Mouse (Mus musculus): ENCODE results near the gene Ric8b. TPM values are rescaled to one million over a fixed set of nuclear protein-coding genes. Genes with fewer than 3 reads are reported as not detected.

The Ric8b gene
- polyA plus RNA-seq, 1 experiment from 2014 or later = 52.5 TPM

DNA sequence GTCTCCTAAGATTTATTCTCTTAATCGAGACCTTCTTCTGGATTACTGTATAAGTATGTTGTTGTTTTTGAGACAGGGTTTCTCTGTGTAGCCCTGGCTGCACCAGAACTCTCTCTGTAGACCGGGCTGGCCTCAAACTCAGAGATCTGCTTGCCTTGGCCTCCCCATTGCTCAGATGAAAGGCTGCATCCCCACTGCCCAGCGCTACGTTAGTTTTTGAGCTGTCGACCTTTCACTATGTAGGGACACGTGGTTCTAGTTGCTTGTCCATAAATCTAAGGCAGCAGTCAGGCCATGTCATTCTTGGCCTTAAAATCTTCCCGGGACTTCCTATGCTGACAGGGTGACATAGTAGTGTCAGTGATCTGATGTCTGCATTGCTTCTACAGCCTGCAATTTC is 8.9 kb downstream of the Ric8b start:
- Histone ChIP-seq H3K4me1 (ENCODE audit: control insufficient read depth, insufficient read depth, low read length) (no peaks in the 10 kb centered on the region), H3K9ac (replicated peaks; ENCODE audit: low read depth, low read length) (no peak overlapping the region), H3K36me3 (ENCODE audit: control insufficient read depth, insufficient read depth, low read length) (no peaks in the 10 kb centered on the region), H3K4me3 (ENCODE audit: low read depth, low read length) (no peak overlapping the region), H3K27me3 (ENCODE audit: control insufficient read depth, insufficient read depth, low read length) (no peaks in the 10 kb centered on the region), H3K27ac (ENCODE audit: low read depth, low read length) (no peak overlapping the region), H3K4me2 (ENCODE audit: low read depth, low read length) (no peak overlapping the region), H3K9me3 (ENCODE audit: control insufficient read depth, low read length) (no peaks in the 10 kb centered on the region)
- ATAC-seq (ENCODE audit: low read depth) = no peak
- WGBS = 62% methylated on average over 7 of the region's 7 CpGs

DNA sequence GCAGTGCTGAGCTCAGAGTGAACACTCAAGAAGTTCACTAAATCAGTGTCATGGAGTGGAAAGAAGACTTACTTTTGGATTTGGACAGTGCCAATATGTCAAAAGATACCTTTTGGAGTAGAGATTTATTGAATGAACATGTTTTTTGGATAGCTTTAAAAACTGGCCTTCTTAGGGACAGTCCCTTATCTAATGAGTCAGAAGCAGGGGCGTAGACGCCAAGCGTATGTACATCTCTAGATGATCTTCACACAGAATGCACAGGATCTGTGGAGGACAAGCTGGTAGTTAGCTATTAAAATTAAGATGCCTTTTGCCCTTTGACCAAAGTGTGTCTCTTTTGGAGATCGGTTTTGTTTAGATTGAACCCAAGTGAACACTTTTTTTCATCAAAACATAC is 9.5 kb downstream of the Ric8b start:
- H3K4me1 ChIP-seq (ENCODE audit: control insufficient read depth, insufficient read depth, low read length) = no peaks in the 10 kb centered on the region
- WGBS = 97% methylated on average over 4 of the region's 4 CpGs
- no peaks in the 10 kb centered on the region for H3K27me3 ChIP-seq (ENCODE audit: control insufficient read depth, insufficient read depth, low read length)

DNA sequence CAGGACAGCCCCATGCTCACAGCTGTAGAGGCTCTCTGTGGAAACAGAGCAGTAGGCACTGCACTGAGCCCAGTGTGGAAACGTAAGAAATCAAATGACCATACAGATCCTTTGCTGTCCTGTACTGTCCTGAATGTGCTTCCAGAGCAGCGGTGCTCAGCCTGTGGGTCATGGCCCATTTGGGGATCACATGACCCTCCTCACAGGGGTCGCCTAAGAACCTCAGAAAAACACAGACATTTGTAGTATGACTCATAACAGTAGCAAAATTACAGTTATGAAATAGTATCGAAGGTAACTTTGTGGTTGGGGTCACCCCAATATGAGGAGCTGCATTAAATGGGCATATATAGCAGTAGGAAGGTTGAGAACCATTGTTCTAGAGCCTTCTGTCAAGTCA is 11.0 kb downstream of the Ric8b start:
- H3K9ac ChIP-seq (replicated peaks; ENCODE audit: low read depth, low read length) = no peak overlapping the region
- H3K27ac ChIP-seq (ENCODE audit: low read depth, low read length) = no peak overlapping the region
- ATAC-seq (ENCODE audit: low read depth) = no peak
- H3K4me1 ChIP-seq (ENCODE audit: control insufficient read depth, insufficient read depth, low read length) = no peaks in the 10 kb centered on the region
- H3K27me3 ChIP-seq (ENCODE audit: control insufficient read depth, insufficient read depth, low read length) = no peaks in the 10 kb centered on the region
- no peak overlapping the region for H3K4me2 ChIP-seq (ENCODE audit: low read depth, low read length)
- WGBS = 72% methylated on average over 4 of the region's 4 CpGs
- no peak overlapping the region for H3K4me3 ChIP-seq (ENCODE audit: low read depth, low read length)
- no peaks in the 10 kb centered on the region for H3K36me3 ChIP-seq (ENCODE audit: control insufficient read depth, insufficient read depth, low read length)
- no peaks in the 10 kb centered on the region for H3K9me3 ChIP-seq (ENCODE audit: control insufficient read depth, low read length)

More for the DNA sequence above, 9.5 kb downstream of the Ric8b start:
- no peak for ATAC-seq (ENCODE audit: low read depth)
- Histone ChIP-seq H3K9ac (replicated peaks; ENCODE audit: low read depth, low read length) (no peak overlapping the region), H3K36me3 (ENCODE audit: control insufficient read depth, insufficient read depth, low read length) (no peaks in the 10 kb centered on the region), H3K4me3 (ENCODE audit: low read depth, low read length) (no peak overlapping the region), H3K9me3 (ENCODE audit: control insufficient read depth, low read length) (no peaks in the 10 kb centered on the region), H3K27ac (ENCODE audit: low read depth, low read length) (no peak overlapping the region), H3K4me2 (ENCODE audit: low read depth, low read length) (no peak overlapping the region)

DNA sequence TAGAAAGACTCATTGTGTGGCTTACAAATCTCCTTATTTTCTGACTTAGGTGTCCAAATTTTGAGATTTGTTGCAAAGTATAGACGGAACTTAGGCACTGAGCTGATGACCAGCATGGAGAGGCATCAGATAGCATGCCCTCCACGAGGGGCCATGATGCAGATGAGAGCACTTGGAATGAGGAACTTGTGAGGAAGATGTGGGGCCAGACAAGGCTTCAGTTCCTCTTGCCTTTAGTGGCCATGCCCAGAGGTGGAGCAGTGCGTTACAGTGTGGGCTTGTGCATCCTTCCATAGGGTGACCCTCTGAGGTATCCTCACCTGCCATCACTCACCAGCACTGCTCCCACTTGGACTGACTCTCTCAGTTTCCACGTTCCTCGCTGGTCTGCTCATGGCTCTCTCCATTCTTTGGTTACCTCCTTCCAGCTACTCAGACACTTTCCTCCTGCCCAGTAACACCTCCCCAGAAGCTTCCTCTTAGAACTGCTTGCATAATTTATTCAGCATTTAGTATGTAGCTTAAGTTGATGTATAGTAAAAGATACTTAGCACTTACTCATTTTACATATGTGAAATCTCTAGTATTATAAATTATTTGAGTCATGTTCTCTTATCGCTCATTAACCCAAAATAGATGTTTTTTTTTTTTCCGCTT is 18.3 kb downstream of the Ric8b start:
- H3K36me3 ChIP-seq (ENCODE audit: control insufficient read depth, insufficient read depth, low read length) = no peaks in the 10 kb centered on the region
- 0 out of 2 replicates have a peak, but pooled peaks cover 2% of the 10 kb centered on the region for H3K4me1 ChIP-seq (ENCODE audit: control insufficient read depth, insufficient read depth, low read length)
- 86% methylated on average over 7 of the region's 7 CpGs for whole genome bisulfite sequencing
- H3K27ac ChIP-seq (ENCODE audit: low read depth, low read length) = no peak overlapping the region
- no peak overlapping the region for H3K4me3 ChIP-seq (ENCODE audit: low read depth, low read length)
- no peaks in the 10 kb centered on the region for H3K9me3 ChIP-seq (ENCODE audit: control insufficient read depth, low read length)
- no peak for ATAC-seq (ENCODE audit: low read depth)
- no peak overlapping the region for H3K9ac ChIP-seq (replicated peaks; ENCODE audit: low read depth, low read length)
- H3K27me3 ChIP-seq (ENCODE audit: control insufficient read depth, insufficient read depth, low read length) = no peaks in the 10 kb centered on the region
- no peak overlapping the region for H3K4me2 ChIP-seq (ENCODE audit: low read depth, low read length)

DNA sequence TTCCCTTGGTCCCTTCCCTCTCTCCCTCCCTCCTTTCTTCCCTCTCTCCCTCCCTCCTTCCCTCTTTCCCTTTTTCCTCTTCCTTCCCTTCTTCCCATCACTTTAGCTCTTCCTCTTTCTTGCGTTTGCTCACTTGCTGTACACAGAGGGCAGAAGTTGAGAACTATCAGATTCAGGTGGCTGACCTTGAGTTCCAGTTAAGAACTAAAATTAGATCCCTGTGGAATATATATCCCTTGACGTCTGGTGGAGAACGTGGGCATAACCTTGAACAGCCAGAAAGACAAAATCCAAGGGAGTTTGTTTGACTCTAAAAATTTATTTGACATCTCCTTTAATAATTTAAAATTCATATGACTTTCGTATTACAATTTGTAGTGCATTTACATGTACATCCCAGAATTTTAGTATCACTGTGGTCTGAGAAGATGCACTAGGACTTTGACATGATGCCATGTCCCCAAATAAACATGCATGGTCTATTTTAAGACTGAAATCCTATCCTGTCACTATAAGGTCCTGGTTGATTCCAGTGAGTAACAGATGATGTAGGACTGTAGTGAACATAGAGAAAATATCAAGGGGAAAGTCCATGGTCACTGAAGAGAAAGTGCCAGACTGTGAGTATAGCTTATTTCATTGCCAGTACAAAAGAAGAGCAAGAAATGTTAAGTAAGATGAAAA is 19.6 kb downstream of the Ric8b start:
- Histone ChIP-seq H3K9me3 (ENCODE audit: control insufficient read depth, low read length) (no peaks in the 10 kb centered on the region), H3K27ac (ENCODE audit: low read depth, low read length) (no peak overlapping the region), H3K4me2 (ENCODE audit: low read depth, low read length) (no peak overlapping the region), H3K4me1 (ENCODE audit: control insufficient read depth, insufficient read depth, low read length) (0 out of 2 replicates have a peak, but pooled peaks cover 2% of the 10 kb centered on the region), H3K36me3 (ENCODE audit: control insufficient read depth, insufficient read depth, low read length) (no peaks in the 10 kb centered on the region), H3K27me3 (ENCODE audit: control insufficient read depth, insufficient read depth, low read length) (no peaks in the 10 kb centered on the region), H3K4me3 (ENCODE audit: low read depth, low read length) (no peak overlapping the region), H3K9ac (replicated peaks; ENCODE audit: low read depth, low read length) (no peak overlapping the region)
- ATAC-seq (ENCODE audit: low read depth) = no peak
- 85% methylated on average over 4 of the region's 4 CpGs for WGBS

DNA sequence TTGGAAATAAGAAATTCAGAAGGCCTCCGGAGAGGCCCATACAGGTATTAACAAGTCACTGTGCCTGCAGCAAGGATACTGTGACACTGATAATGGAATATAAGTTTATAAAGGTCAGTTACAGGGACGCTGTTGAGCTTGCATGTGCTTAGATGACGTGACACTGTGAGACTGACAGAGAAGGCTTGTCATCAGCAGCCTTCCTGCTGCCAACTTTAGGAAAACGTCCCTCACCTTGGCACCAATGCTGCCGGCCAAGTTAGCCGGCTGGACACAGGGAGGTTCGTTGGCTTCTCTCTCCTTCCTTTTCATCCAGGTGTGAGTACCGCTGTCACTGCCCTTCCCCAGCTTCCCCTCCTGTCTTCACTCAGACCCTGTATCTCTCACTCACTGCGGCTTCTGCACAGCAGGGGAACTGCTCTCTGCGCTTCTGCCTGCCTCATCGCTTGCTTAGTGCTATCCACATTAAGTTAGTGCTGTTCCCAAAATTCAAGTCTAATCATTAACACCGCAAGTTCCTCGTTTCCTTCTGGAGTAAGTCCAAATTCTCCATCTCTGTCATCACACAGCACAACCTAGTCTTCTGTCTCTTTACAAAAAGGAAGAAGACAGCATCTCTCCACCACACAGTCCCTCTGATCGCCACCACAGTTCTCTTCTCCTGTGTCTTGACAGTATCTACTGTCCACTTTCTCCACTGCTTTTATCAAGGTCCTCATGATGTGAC is 20.8 kb downstream of the Ric8b start:
- H3K4me3 ChIP-seq (ENCODE audit: low read depth, low read length) = no peak overlapping the region
- H3K9ac ChIP-seq (replicated peaks; ENCODE audit: low read depth, low read length) = no peak overlapping the region
- WGBS = 81% methylated on average over 14 of the region's 14 CpGs
- 0 out of 2 replicates have a peak, but pooled peaks cover 2% of the 10 kb centered on the region for H3K4me1 ChIP-seq (ENCODE audit: control insufficient read depth, insufficient read depth, low read length)
- H3K9me3 ChIP-seq (ENCODE audit: control insufficient read depth, low read length) = no peaks in the 10 kb centered on the region
- ATAC-seq (ENCODE audit: low read depth) = no peak
- H3K36me3 ChIP-seq (ENCODE audit: control insufficient read depth, insufficient read depth, low read length) = no peaks in the 10 kb centered on the region
- no peak overlapping the region for H3K4me2 ChIP-seq (ENCODE audit: low read depth, low read length)
- H3K27me3 ChIP-seq (ENCODE audit: control insufficient read depth, insufficient read depth, low read length) = no peaks in the 10 kb centered on the region
- H3K27ac ChIP-seq (ENCODE audit: low read depth, low read length) = no peak overlapping the region

DNA sequence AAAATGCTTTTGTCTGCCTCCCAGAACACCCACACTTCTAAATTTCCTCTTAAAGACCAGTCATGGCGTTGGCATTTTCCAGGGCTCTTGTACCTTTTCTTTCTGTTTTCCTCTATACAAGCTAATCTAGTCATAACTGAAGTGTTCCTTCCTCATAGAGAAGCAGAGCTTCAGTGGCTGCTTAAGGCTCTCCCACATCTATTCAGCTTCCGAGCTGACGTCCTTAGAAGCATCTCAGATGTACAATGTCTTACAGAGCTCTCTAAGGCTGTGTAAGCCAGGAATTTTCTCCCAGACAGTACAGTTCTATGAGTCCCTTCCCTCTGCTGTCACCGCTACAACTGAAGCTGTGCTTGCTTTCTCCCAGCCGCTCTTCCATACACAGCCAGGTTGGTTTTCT is 21.5 kb downstream of the Ric8b start:
- WGBS = 87% methylated on average over 5 of the region's 5 CpGs

DNA sequence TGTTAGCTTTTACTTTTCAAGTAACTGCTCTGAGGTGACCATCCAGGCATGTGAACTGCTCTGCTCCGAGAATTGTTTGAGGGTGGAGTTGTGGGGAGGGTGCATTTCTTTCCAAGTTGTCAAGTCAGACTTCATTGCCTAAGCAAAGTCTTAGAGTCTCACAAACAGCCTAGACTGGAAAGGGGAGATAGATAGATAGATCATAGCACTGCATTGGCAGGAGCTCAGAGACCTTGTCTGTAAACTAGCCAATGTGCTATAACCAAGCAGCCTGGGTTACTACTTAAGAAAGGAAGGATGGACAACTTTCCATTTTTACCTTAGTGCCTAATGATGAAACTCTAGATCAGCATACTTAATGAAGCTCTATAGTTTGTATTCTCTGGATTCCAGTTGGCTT is 22.9 kb downstream of the Ric8b start:
- no peaks in the 10 kb centered on the region for H3K27me3 ChIP-seq (ENCODE audit: control insufficient read depth, insufficient read depth, low read length)
- no peaks in the 10 kb centered on the region for H3K36me3 ChIP-seq (ENCODE audit: control insufficient read depth, insufficient read depth, low read length)
- no peaks in the 10 kb centered on the region for H3K9me3 ChIP-seq (ENCODE audit: control insufficient read depth, low read length)
- WGBS = 94% methylated on average over 1 of the region's 1 CpGs
- no peak overlapping the region for H3K9ac ChIP-seq (replicated peaks; ENCODE audit: low read depth, low read length)
- no peak overlapping the region for H3K4me2 ChIP-seq (ENCODE audit: low read depth, low read length)
- H3K4me1 ChIP-seq (ENCODE audit: control insufficient read depth, insufficient read depth, low read length) = 0 out of 2 replicates have a peak, but pooled peaks cover 2% of the 10 kb centered on the region
- no peak overlapping the region for H3K4me3 ChIP-seq (ENCODE audit: low read depth, low read length)
- H3K27ac ChIP-seq (ENCODE audit: low read depth, low read length) = no peak overlapping the region
- no peak for ATAC-seq (ENCODE audit: low read depth)

More for the DNA sequence above, 21.5 kb downstream of the Ric8b start:
- H3K36me3 ChIP-seq (ENCODE audit: control insufficient read depth, insufficient read depth, low read length) = no peaks in the 10 kb centered on the region
- 0 out of 2 replicates have a peak, but pooled peaks cover 2% of the 10 kb centered on the region for H3K4me1 ChIP-seq (ENCODE audit: control insufficient read depth, insufficient read depth, low read length)
- ATAC-seq (ENCODE audit: low read depth) = no peak
- H3K4me3 ChIP-seq (ENCODE audit: low read depth, low read length) = no peak overlapping the region
- H3K9me3 ChIP-seq (ENCODE audit: control insufficient read depth, low read length) = no peaks in the 10 kb centered on the region
- no peak overlapping the region for H3K9ac ChIP-seq (replicated peaks; ENCODE audit: low read depth, low read length)
- no peaks in the 10 kb centered on the region for H3K27me3 ChIP-seq (ENCODE audit: control insufficient read depth, insufficient read depth, low read length)
- H3K4me2 ChIP-seq (ENCODE audit: low read depth, low read length) = no peak overlapping the region
- no peak overlapping the region for H3K27ac ChIP-seq (ENCODE audit: low read depth, low read length)

DNA sequence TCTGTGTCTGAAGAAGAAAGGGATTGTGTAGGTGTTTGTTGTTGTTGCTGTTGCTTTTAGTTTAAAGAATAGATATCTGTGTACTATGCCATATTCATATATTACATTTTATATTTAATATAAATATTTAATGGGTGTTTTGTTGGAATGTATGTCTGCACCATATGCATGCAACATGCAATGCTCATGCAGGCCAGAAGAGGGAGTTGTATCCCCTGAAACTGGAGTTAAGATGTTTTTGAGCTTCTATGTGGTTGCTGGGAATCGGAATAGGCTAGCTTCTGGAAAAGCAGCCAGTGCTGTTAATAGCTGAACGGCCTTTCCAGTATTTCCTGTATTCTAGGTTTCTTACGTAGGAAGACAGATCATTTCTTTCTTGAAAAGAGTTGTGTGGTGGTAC is 28.3 kb downstream of the Ric8b start:
- H3K4me3 ChIP-seq (ENCODE audit: low read depth, low read length) = no peak overlapping the region
- H3K9ac ChIP-seq (replicated peaks; ENCODE audit: low read depth, low read length) = no peak overlapping the region
- H3K36me3 ChIP-seq (ENCODE audit: control insufficient read depth, insufficient read depth, low read length) = peaks cover 14% of the 10 kb centered on the region
- no peaks in the 10 kb centered on the region for H3K27me3 ChIP-seq (ENCODE audit: control insufficient read depth, insufficient read depth, low read length)
- no peak overlapping the region for H3K4me2 ChIP-seq (ENCODE audit: low read depth, low read length)
- no peaks in the 10 kb centered on the region for H3K9me3 ChIP-seq (ENCODE audit: control insufficient read depth, low read length)
- 95% methylated on average over 3 of the region's 3 CpGs for WGBS
- H3K27ac ChIP-seq (ENCODE audit: low read depth, low read length) = no peak overlapping the region
- H3K4me1 ChIP-seq (ENCODE audit: control insufficient read depth, insufficient read depth, low read length) = 0 out of 2 replicates have a peak, but pooled peaks cover 4% of the 10 kb centered on the region
- ATAC-seq (ENCODE audit: low read depth) = no peak
